Mouse (Mus musculus) CH12.LX (cell line): ENCODE data around the gene 2810408A11Rik. TPM values are rescaled to one million over a fixed set of nuclear protein-coding genes. Genes with fewer than 3 reads are reported as not detected.

ENCODE experiments used
- DNase-seq: peaks from one replicate; pipeline ENCODE4 v3.0.0-alpha.2; 2013; ENCODE audit errors: extremely low read depth
- H3K27ac ChIP-seq: 2 replicates; pipeline ENCODE4 v1.5.1; 2012; ENCODE audit warnings: low read depth, mild to moderate bottlenecking, control low read depth, moderate library complexity; ENCODE audit not compliant: insufficient read depth
- H3K27me3 ChIP-seq: replicated peaks from 2 replicates; pipeline ENCODE3; 2012; ENCODE audit warnings: inconsistent platforms
- H3K36me3 ChIP-seq, 2 experiments: replicated peaks in 1 of 2; 2 replicates each; pipeline versions ENCODE3 to v1.6.1; 2012; ENCODE audit warnings: inconsistent platforms in 1 of 2, low read length in 1 of 2, mild to moderate bottlenecking in 1 of 2, mixed read lengths in 1 of 2, moderate library complexity in 1 of 2; ENCODE audit not compliant: control insufficient read depth in 1 of 2, insufficient read depth in 1 of 2
- H3K4me1 ChIP-seq, 2 experiments: 2 replicates each; pipeline ENCODE4 v1.6.1; 2012; ENCODE audit warnings: inconsistent platforms in 1 of 2, moderate library complexity in 1 of 2; ENCODE audit not compliant: insufficient read depth in 2 of 2, control insufficient read depth in 1 of 2
- H3K4me2 ChIP-seq: 2 replicates; pipeline ENCODE4 v1.6.1; 2012; ENCODE audit warnings: low read depth, mild to moderate bottlenecking, control low read depth; ENCODE audit not compliant: poor library complexity, insufficient read depth, severe bottlenecking
- H3K4me3 ChIP-seq, 3 experiments: fragments of 150-350 bp in 1 of 3; sonication (generic) in 1 of 3; replicated peaks in 1 of 3; 2 replicates each; pipeline versions ENCODE3 to v1.5.1; 2011 to 2012; ENCODE audit warnings: low read depth in 2 of 3, low read length in 2 of 3, mild to moderate bottlenecking in 2 of 3, moderate library complexity in 2 of 3, control low read depth in 1 of 3, improper control_type of control experiment in 1 of 3, inconsistent platforms in 1 of 3, mixed read lengths in 1 of 3; ENCODE audit not compliant: poor library complexity in 1 of 3
- H3K79me2 ChIP-seq: replicated peaks from 2 replicates; pipeline ENCODE4 v1.6.1; 2012; ENCODE audit warnings: mild to moderate bottlenecking, moderate library complexity; ENCODE audit not compliant: control insufficient read depth, poor library complexity, insufficient read depth, severe bottlenecking; ENCODE audit errors: extremely low read depth
- H3K9ac ChIP-seq: 2 replicates; pipeline ENCODE4 v1.6.1; 2012; ENCODE audit warnings: low read depth, mild to moderate bottlenecking, control low read depth, moderate library complexity; ENCODE audit not compliant: insufficient read depth
- H3K9me3 ChIP-seq: replicated peaks from 2 replicates; pipeline ENCODE3; 2012; ENCODE audit warnings: low read length, inconsistent platforms, mixed read lengths
- BHLHE40 ChIP-seq: IDR thresholded peaks from 2 replicates; pipeline ENCODE4 v1.6.1; 2011; ENCODE audit warnings: mild to moderate bottlenecking, low read depth, low read length, improper control_type of control experiment
- CTCF ChIP-seq, 2 experiments: IDR thresholded peaks in 1 of 2; conservative IDR thresholded peaks in 1 of 2; 2 replicates each; pipeline ENCODE4 v1.5.1; 2011 to 2012; ENCODE audit warnings: low read depth in 2 of 2, low read length in 2 of 2, improper control_type of control experiment in 1 of 2, inconsistent platforms in 1 of 2, mild to moderate bottlenecking in 1 of 2, moderate library complexity in 1 of 2
- EP300 ChIP-seq: IDR thresholded peaks from 2 replicates; pipeline ENCODE4 v1.6.1; 2011; ENCODE audit warnings: low read length, improper control_type of control experiment
- ETS1 ChIP-seq: conservative IDR thresholded peaks from 2 replicates; pipeline ENCODE4 v1.6.1; 2012; ENCODE audit warnings: low read depth, mild to moderate bottlenecking, inconsistent platforms, low read length, improper control_type of control experiment, moderate library complexity
- GABPA ChIP-seq: IDR thresholded peaks from 2 replicates; pipeline ENCODE4 v1.6.1; 2012; ENCODE audit warnings: low read depth, low read length, improper control_type of control experiment, inconsistent platforms; ENCODE audit not compliant: insufficient replicate concordance
- IRF4 ChIP-seq: IDR thresholded peaks from 2 replicates; pipeline ENCODE4 v1.6.1; 2014; ENCODE audit warnings: low read depth, mild to moderate bottlenecking, inconsistent platforms, low read length, improper control_type of control experiment
- KAT2A ChIP-seq: IDR thresholded peaks from 2 replicates; pipeline ENCODE4 v1.6.1; 2012; ENCODE audit warnings: low read length, improper control_type of control experiment, inconsistent platforms; ENCODE audit not compliant: insufficient replicate concordance
- MAFK ChIP-seq: IDR thresholded peaks from 2 replicates; pipeline ENCODE4 v1.6.1; 2011; ENCODE audit warnings: low read length, improper control_type of control experiment; ENCODE audit not compliant: insufficient replicate concordance
- MAZ ChIP-seq: IDR thresholded peaks from 2 replicates; pipeline ENCODE4 v1.6.1; 2012; ENCODE audit warnings: low read depth, mild to moderate bottlenecking, inconsistent platforms, low read length, improper control_type of control experiment, moderate library complexity
- MEF2A ChIP-seq: IDR thresholded peaks from 2 replicates; pipeline ENCODE4 v1.6.1; 2014; ENCODE audit warnings: low read depth, mild to moderate bottlenecking, inconsistent platforms, low read length, improper control_type of control experiment, borderline replicate concordance
- MYC ChIP-seq: IDR thresholded peaks from 2 replicates; pipeline ENCODE4 v1.6.1; 2011; ENCODE audit warnings: low read depth, mild to moderate bottlenecking, improper control_type of control experiment, low read length
- NELFE ChIP-seq: IDR thresholded peaks from 2 replicates; pipeline ENCODE4 v1.6.1; 2011; ENCODE audit warnings: low read depth, low read length, improper control_type of control experiment
- NRF1 ChIP-seq: IDR thresholded peaks from 2 replicates; pipeline ENCODE4 v1.6.1; 2014; ENCODE audit warnings: low read depth, mild to moderate bottlenecking, inconsistent platforms, low read length, improper control_type of control experiment, moderate library complexity
- PAX5 ChIP-seq: IDR thresholded peaks from 2 replicates; pipeline ENCODE4 v1.6.1; 2012; ENCODE audit warnings: low read length, inconsistent platforms, mixed read lengths
- RAD21 ChIP-seq: IDR thresholded peaks from 2 replicates; pipeline ENCODE4 v1.6.1; 2011; ENCODE audit warnings: low read depth, mild to moderate bottlenecking, low read length, improper control_type of control experiment, moderate library complexity
- SMC3 ChIP-seq: IDR thresholded peaks from 2 replicates; pipeline ENCODE4 v1.6.1; 2011; ENCODE audit warnings: low read depth, low read length, improper control_type of control experiment
- TBP ChIP-seq: conservative IDR thresholded peaks from 2 replicates; pipeline ENCODE4 v1.6.1; 2011; ENCODE audit warnings: low read depth, low read length, improper control_type of control experiment
- TCF12 ChIP-seq: IDR thresholded peaks from 2 replicates; pipeline ENCODE4 v1.6.1; 2014; ENCODE audit warnings: low read depth, mild to moderate bottlenecking, inconsistent platforms, low read length, improper control_type of control experiment
- UBTF ChIP-seq: IDR thresholded peaks from 2 replicates; pipeline ENCODE4 v1.6.1; 2012; ENCODE audit warnings: low read depth, mild to moderate bottlenecking, inconsistent platforms, low read length, improper control_type of control experiment, moderate library complexity
- USF2 ChIP-seq: conservative IDR thresholded peaks from 2 replicates; pipeline ENCODE4 v1.6.1; 2011; ENCODE audit warnings: low read depth, low read length, improper control_type of control experiment
- ZKSCAN1 ChIP-seq: IDR thresholded peaks from 2 replicates; pipeline ENCODE4 v1.6.1; 2012; ENCODE audit warnings: low read depth, inconsistent platforms, low read length, improper control_type of control experiment, borderline replicate concordance
- ZNF384 ChIP-seq: IDR thresholded peaks from 2 replicates; pipeline ENCODE4 v1.6.1; 2012; ENCODE audit warnings: low read depth, low read length, improper control_type of control experiment, inconsistent platforms
- dilution Hi-C: fragments of 300-500 bp; cut with MboI; formaldehyde crosslinking; loops from 2 replicates; pipeline ENCODE4 v1.14.3; 2020; ENCODE audit warnings: low sequenced_read_pairs; ENCODE audit not compliant: extremely low pct_unique_long_range_greater_than_20kb, extremely low pct_ligation_motif_present
- in situ Hi-C: fragments of 300-500 bp; cut with MboI; formaldehyde crosslinking; loops from 3 replicates; pipeline ENCODE4 v1.14.3; 2019; ENCODE audit warnings: low sequenced_read_pairs, low pct_ligation_motif_present, low pct_unique_long_range_greater_than_20kb, mixed read lengths
- polyA plus RNA-seq: library from polyadenylated mRNA; unstranded; fragments of >175 nt; gene quantifications from 2 replicates; pipeline ENCODE4 v1.2.1, GENCODE M21; 2012; ENCODE audit warnings: low read depth; ENCODE audit not compliant: insufficient read length
- total RNA-seq, 2 experiments: library from RNA; depleted of rRNA; stranded (reverse); fragments of 300-350 nt in 1 of 2; fragments of >200 nt in 1 of 2; gene quantifications; 2 replicates each; pipeline ENCODE4 v1.2.3; 2012 to 2014

The 2810408A11Rik gene
- total and polyA plus RNA-seq, 3 experiments: 0.33 to 0.86 (median 0.59) TPM

DNA sequence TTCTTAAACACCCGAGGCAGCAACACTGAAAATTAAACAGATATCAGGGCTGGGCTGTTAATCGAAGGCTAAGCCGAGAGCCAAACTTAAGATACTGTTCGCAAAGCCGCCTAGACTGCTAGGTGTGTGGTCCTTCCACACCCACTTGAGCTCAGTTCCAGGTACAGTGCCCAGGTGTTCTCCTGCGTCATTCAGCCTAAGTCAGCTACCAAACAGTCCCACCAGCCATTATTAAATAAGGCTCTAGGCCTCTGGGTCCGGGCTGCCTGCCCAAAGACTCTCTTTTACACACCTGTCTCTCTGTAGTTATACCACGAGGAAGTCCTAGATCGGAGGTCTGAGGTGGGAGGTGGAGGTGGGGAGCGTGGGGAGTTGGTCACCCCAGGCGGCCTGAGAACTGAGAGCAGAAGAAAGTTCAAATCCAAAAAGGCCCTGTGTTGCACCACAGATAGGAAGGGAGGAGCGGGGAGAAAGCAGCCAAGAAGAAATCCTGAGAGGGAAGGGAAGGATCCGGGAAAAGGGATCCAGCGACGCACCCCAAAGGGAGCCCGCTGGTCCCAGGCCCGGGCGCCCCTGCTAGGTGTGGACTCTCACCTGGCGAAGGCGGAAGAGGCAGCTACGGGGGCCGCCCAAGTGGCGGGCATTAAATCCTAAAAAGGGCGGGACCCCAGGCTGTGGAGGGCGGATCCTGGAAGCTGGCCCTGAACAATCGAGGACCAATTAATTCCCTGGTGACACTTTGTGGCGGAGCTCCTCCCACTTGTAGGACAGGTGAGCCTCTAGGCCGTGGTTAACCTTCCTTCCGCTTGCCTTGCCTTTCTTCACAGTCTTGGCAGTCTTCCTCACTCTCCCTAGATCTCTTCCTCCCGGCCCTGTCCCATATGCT lies 42.4 kb downstream of the 2810408A11Rik start, which contains the start of gene Tnk1:
TSS of gene Tnk1 (minus strand) at position 618 of the 886 bp plus-strand sequence.
- no peak for TF ChIP-seq UBTF
- TF ChIP-seq MEF2A: no peak
- TF ChIP-seq USF2: no peak
- no peak for TF ChIP-seq IRF4
- no peak for TF ChIP-seq GABPA
- no peak for TF ChIP-seq SMC3
- TF ChIP-seq BHLHE40: no peak
- TF ChIP-seq KAT2A: no peak
- TF ChIP-seq TBP: no peak
- TF ChIP-seq NELFE: no peak
- TF ChIP-seq EP300: no peak
- no peak for TF ChIP-seq MYC
- no peak for TF ChIP-seq TCF12
- TF ChIP-seq MAZ: no peak
- TF ChIP-seq ZKSCAN1: no peak
- no peak for TF ChIP-seq PAX5
- TF ChIP-seq MAFK: no peak
- dilution Hi-C loops: no loop called here
- H3K9ac ChIP-seq: no peak within 1 kb of the TSS
- H3K27ac ChIP-seq: no peak within 1 kb of the TSS
- peaks cover 6 to 16% of the 10 kb centered on the region in 2 experiments for H3K4me1 ChIP-seq
- no peaks in the 10 kb centered on the region for H3K9me3 ChIP-seq
- H3K36me3 ChIP-seq: no peaks in the 10 kb centered on the region
- no peaks in the 10 kb centered on the region for H3K79me2 ChIP-seq
- H3K4me3 ChIP-seq: no peak within 1 kb of the TSS
- DNase-seq: no peak
- H3K4me2 ChIP-seq: no peak within 1 kb of the TSS
- in situ Hi-C loops: no loop called here
- peaks cover 5% of the 10 kb centered on the region for H3K27me3 ChIP-seq

DNA sequence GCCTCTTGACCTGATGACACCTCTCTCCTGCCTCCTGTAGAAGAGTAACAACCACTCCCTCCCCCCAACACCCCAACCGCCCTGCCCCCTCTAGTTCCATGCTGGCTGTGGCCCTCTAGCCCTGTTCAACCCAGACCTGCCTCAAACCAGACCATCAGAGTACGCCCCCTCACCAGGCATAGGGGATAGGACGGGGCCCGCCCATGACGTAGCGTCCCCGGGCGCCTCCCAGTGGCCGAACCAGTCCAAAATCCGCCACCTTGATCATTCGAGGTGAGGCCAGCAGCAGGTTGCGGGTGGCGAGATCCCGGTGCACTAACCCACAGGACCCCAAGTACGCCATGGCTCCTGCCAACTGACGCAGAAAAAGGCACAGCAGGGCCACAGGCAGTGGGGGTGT lies 45.4 kb downstream of the 2810408A11Rik start:
- Histone ChIP-seq H3K79me2 (no peaks in the 10 kb centered on the region), H3K4me3 (no peak overlapping the region)
- in situ Hi-C loops: no loop called here

More for the DNA sequence above, 45.4 kb downstream of the 2810408A11Rik start:
- peak; percentile 48 for DNase-seq
- peak overlapping the region; percentile 19 for H3K4me2 ChIP-seq
- dilution Hi-C loops: no loop called here
- no peaks in the 10 kb centered on the region for H3K9me3 ChIP-seq
- H3K27ac ChIP-seq: no peak overlapping the region
- no peak for TF ChIP-seq MEF2A
- TF ChIP-seq SMC3: peak; percentile 79
- no peak for TF ChIP-seq NRF1
- TF ChIP-seq ETS1: no peak
- TF ChIP-seq ZNF384: no peak
- TF ChIP-seq EP300: no peak
- no peak for TF ChIP-seq NELFE
- peak in 1 of 2 experiments; percentile 85; a peak in 2 of 4 replicates for TF ChIP-seq CTCF (conservative IDR thresholded peaks at IDR 0.05 in 1 of 2, IDR thresholded peaks at IDR 0.05 in 1 of 2; ENCODE audit: low read depth in 2 of 2, low read length in 2 of 2)
- peak; percentile 54 for TF ChIP-seq RAD21
- H3K9ac ChIP-seq: no peak overlapping the region
- H3K27me3 ChIP-seq: peaks cover 2% of the 10 kb centered on the region
- H3K4me1 ChIP-seq: peaks cover 6 to 16% of the 10 kb centered on the region in 2 experiments
- H3K36me3 ChIP-seq: peaks cover 0 to 21% of the 10 kb centered on the region in 2 experiments
